Mouse (Mus musculus) MEL (cell line): Measurements from ENCODE around the gene Nckap5l. TPM values are rescaled to one million over a fixed set of nuclear protein-coding genes. Genes with fewer than 3 reads are reported as not detected.

Experiments
- DNase-seq: peaks from one replicate; pipeline ENCODE4 v3.0.0; 2011; ENCODE audit warnings: low read depth, low spot score
- H3K27ac ChIP-seq: 2 replicates; pipeline ENCODE4 v1.5.1; 2012; ENCODE audit warnings: low read depth, mild to moderate bottlenecking, control low read depth, low read length, moderate library complexity; ENCODE audit not compliant: control insufficient read depth
- H3K27me3 ChIP-seq, 2 experiments: fragments of 150-350 bp in 1 of 2; sonication (generic) in 1 of 2; 2 replicates each; pipeline ENCODE4 v1.6.1; 2012; ENCODE audit warnings: low read length in 2 of 2, mild to moderate bottlenecking in 2 of 2, improper control_type of control experiment in 1 of 2, moderate library complexity in 1 of 2; ENCODE audit not compliant: insufficient read depth in 2 of 2, control insufficient read depth in 1 of 2
- H3K36me3 ChIP-seq, 2 experiments: 2 replicates each; pipeline ENCODE4 v1.6.1; 2012 to 2014; ENCODE audit warnings: low read length in 2 of 2, improper control_type of control experiment in 1 of 2, inconsistent platforms in 1 of 2, mild to moderate bottlenecking in 1 of 2; ENCODE audit not compliant: insufficient read depth in 2 of 2, control insufficient read depth in 1 of 2
- H3K4me1 ChIP-seq, 2 experiments: fragments of 150-350 bp in 1 of 2; sonication (generic) in 1 of 2; 2 replicates each; pipeline ENCODE4 v1.6.1; 2012; ENCODE audit warnings: low read length in 2 of 2, improper control_type of control experiment in 1 of 2, mild to moderate bottlenecking in 1 of 2; ENCODE audit not compliant: insufficient read depth in 2 of 2, control insufficient read depth in 1 of 2
- H3K4me3 ChIP-seq, 2 experiments: fragments of 150-350 bp in 1 of 2; sonication (generic) in 1 of 2; 2 replicates each; pipeline ENCODE4 v1.5.1; 2012; ENCODE audit warnings: low read depth in 2 of 2, low read length in 2 of 2, mild to moderate bottlenecking in 2 of 2, moderate library complexity in 2 of 2, control low read depth in 1 of 2, improper control_type of control experiment in 1 of 2; ENCODE audit not compliant: control insufficient read depth in 1 of 2, insufficient read depth in 1 of 2
- H3K79me2 ChIP-seq: 2 replicates; pipeline ENCODE4 v1.6.1; 2012; ENCODE audit warnings: mild to moderate bottlenecking, low read length, moderate library complexity; ENCODE audit not compliant: control insufficient read depth, poor library complexity, insufficient read depth
- H3K9ac ChIP-seq: 2 replicates; pipeline ENCODE4 v1.6.1; 2012; ENCODE audit warnings: low read depth, mild to moderate bottlenecking, control low read depth, low read length, moderate library complexity; ENCODE audit not compliant: control insufficient read depth, poor library complexity, severe bottlenecking
- H3K9me3 ChIP-seq: fragments of 150-350 bp; sonication (generic); replicated peaks from 2 replicates; pipeline ENCODE4 v1.6.1; 2012; ENCODE audit warnings: mild to moderate bottlenecking, low read length, improper control_type of control experiment, moderate library complexity; ENCODE audit not compliant: insufficient read depth
- BHLHE40 ChIP-seq: IDR thresholded peaks from 2 replicates; pipeline ENCODE4 v1.6.1; 2012; ENCODE audit warnings: low read depth, mild to moderate bottlenecking, inconsistent platforms, low read length, improper control_type of control experiment, borderline replicate concordance
- CHD2 ChIP-seq: IDR thresholded peaks from 2 replicates; pipeline ENCODE4 v1.6.1; 2011; ENCODE audit warnings: low read length, improper control_type of control experiment
- EP300 ChIP-seq, 2 experiments: IDR thresholded peaks; 2 replicates each; pipeline ENCODE4 v1.6.1; 2011; ENCODE audit warnings: improper control_type of control experiment in 2 of 2, low read length in 2 of 2, low read depth in 1 of 2, mild to moderate bottlenecking in 1 of 2
- GABPA ChIP-seq: IDR thresholded peaks from 2 replicates; pipeline ENCODE4 v1.6.1; 2012; ENCODE audit warnings: low read depth, mild to moderate bottlenecking, inconsistent platforms, low read length, improper control_type of control experiment, moderate library complexity
- HCFC1 ChIP-seq: IDR thresholded peaks from 2 replicates; pipeline ENCODE4 v1.6.1; 2012; ENCODE audit warnings: low read depth, mild to moderate bottlenecking, inconsistent platforms, low read length, improper control_type of control experiment, moderate library complexity
- KAT2A ChIP-seq: conservative IDR thresholded peaks from 2 replicates; pipeline ENCODE4 v1.6.1; 2012; ENCODE audit warnings: low read depth, low read length, improper control_type of control experiment, inconsistent platforms
- MAFK ChIP-seq: IDR thresholded peaks from 2 replicates; pipeline ENCODE4 v1.6.1; 2011; ENCODE audit warnings: low read depth, mild to moderate bottlenecking, low read length, improper control_type of control experiment, borderline replicate concordance
- MAZ ChIP-seq: IDR thresholded peaks from 2 replicates; pipeline ENCODE4 v1.6.1; 2012; ENCODE audit warnings: low read depth, mild to moderate bottlenecking, inconsistent platforms, low read length, improper control_type of control experiment
- MYC ChIP-seq: IDR thresholded peaks from 2 replicates; pipeline ENCODE4 v1.6.1; 2011; ENCODE audit warnings: low read depth, mild to moderate bottlenecking, low read length, improper control_type of control experiment, moderate library complexity
- POLR2A ChIP-seq, 2 experiments: IDR thresholded peaks; 2 replicates each; pipeline ENCODE4 v1.6.1; 2011 to 2012; ENCODE audit warnings: low read length in 2 of 2, mild to moderate bottlenecking in 2 of 2, control low read depth in 1 of 2, improper control_type of control experiment in 1 of 2, low read depth in 1 of 2, moderate library complexity in 1 of 2; ENCODE audit not compliant: control insufficient read depth in 1 of 2, insufficient read depth in 1 of 2, poor library complexity in 1 of 2
- POLR2AphosphoS2 ChIP-seq: IDR thresholded peaks from 2 replicates; pipeline ENCODE4 v1.6.1; 2011; ENCODE audit warnings: low read length, improper control_type of control experiment
- RCOR1 ChIP-seq: IDR thresholded peaks from 2 replicates; pipeline ENCODE4 v1.6.1; 2012; ENCODE audit warnings: low read depth, mild to moderate bottlenecking, inconsistent platforms, low read length, improper control_type of control experiment
- SIN3A ChIP-seq: IDR thresholded peaks from 2 replicates; pipeline ENCODE4 v1.6.1; 2012; ENCODE audit warnings: low read length, improper control_type of control experiment, inconsistent platforms
- SMC3 ChIP-seq: IDR thresholded peaks from 2 replicates; pipeline ENCODE4 v1.6.1; 2011; ENCODE audit warnings: low read depth, low read length, improper control_type of control experiment
- TBP ChIP-seq: IDR thresholded peaks from 2 replicates; pipeline ENCODE4 v1.8.0; 2011; ENCODE audit warnings: low read depth, low read length, improper control_type of control experiment
- USF1 ChIP-seq: IDR thresholded peaks from 2 replicates; pipeline ENCODE4 v1.6.1; 2014; ENCODE audit warnings: low read depth, mild to moderate bottlenecking, inconsistent platforms, low read length, improper control_type of control experiment, moderate library complexity
- USF2 ChIP-seq, 2 experiments: IDR thresholded peaks; 2 replicates each; pipeline ENCODE4 v1.6.1; 2011 to 2012; ENCODE audit warnings: improper control_type of control experiment in 2 of 2, low read length in 2 of 2, borderline replicate concordance in 1 of 2, inconsistent platforms in 1 of 2, low read depth in 1 of 2, mild to moderate bottlenecking in 1 of 2; ENCODE audit not compliant: insufficient read depth in 1 of 2
- ZC3H11A ChIP-seq: IDR thresholded peaks from 2 replicates; pipeline ENCODE4 v1.6.1; 2012; ENCODE audit warnings: low read depth, mild to moderate bottlenecking, inconsistent platforms, low read length, improper control_type of control experiment
- ZNF384 ChIP-seq: IDR thresholded peaks from 2 replicates; pipeline ENCODE4 v1.6.1; 2012; ENCODE audit warnings: low read depth, mild to moderate bottlenecking, inconsistent platforms, low read length, improper control_type of control experiment
- polyA plus RNA-seq, 2 experiments: library from polyadenylated mRNA; stranded (reverse) in 1 of 2; unstranded in 1 of 2; fragments of >175 nt in 1 of 2; fragments of >200 nt in 1 of 2; gene quantifications; 2 replicates each; pipeline versions ENCODE4 v1.2.1 to v1.2.4; 2012; ENCODE audit warnings: low replicate concordance in 2 of 2, low read depth in 1 of 2; ENCODE audit not compliant: insufficient read length in 2 of 2, insufficient read depth in 1 of 2, missing spikeins in 1 of 2
- total RNA-seq: library from RNA; depleted of rRNA; stranded (reverse); fragments of 300-350 nt; gene quantifications from 2 replicates; pipeline ENCODE4 v1.2.3, GENCODE M21; 2012

Gene Nckap5l
- total and polyA plus RNA-seq, 3 experiments: 2.5 to 14.1 TPM; not detected in 1

- no peak overlapping the region for H3K27ac ChIP-seq
- H3K36me3 ChIP-seq: peaks cover 0 to 14% of the 10 kb centered on the region in 2 experiments; a peak in 2 of 4 replicates
- no peak overlapping the region for H3K4me3 ChIP-seq
- H3K9me3 ChIP-seq: no peaks in the 10 kb centered on the region
- peak; percentile 26; the same call in 1 of the 2 replicates for TF ChIP-seq USF1
- no peak for TF ChIP-seq MAFK
- no peak for TF ChIP-seq POLR2AphosphoS2
- TF ChIP-seq MAZ: no peak
- no peak for TF ChIP-seq BHLHE40
- no peak for TF ChIP-seq RCOR1
- no peak overlapping the region for H3K9ac ChIP-seq
- peaks cover 3 to 17% of the 10 kb centered on the region in 2 experiments; a peak in 2 of 4 replicates for H3K4me1 ChIP-seq
- no peaks in the 10 kb centered on the region for H3K27me3 ChIP-seq
- DNase-seq: no peak
- H3K79me2 ChIP-seq: no peaks in the 10 kb centered on the region
These were observed 12.0 kb downstream of the Nckap5l start for GRCm38 (mm10) chr15:99445567-99445966.

- Histone ChIP-seq H3K9ac (no peak overlapping the region), H3K9me3 (no peaks in the 10 kb centered on the region), H3K27me3 (no peaks in the 10 kb centered on the region), H3K4me3 (no peak overlapping the region), H3K4me1 (no peaks in the 10 kb centered on the region)
- DNase-seq: no peak
- TF ChIP-seq GABPA: no peak
- TF ChIP-seq POLR2A (IDR thresholded peaks at IDR 0.05; ENCODE audit: control insufficient read depth in 1 of 2, insufficient read depth in 1 of 2, low read depth in 1 of 2, low read length in 2 of 2, poor library complexity in 1 of 2): no peak
- TF ChIP-seq MAZ: no peak
- TF ChIP-seq HCFC1: no peak
- no peak for TF ChIP-seq EP300 (IDR thresholded peaks at IDR 0.05; ENCODE audit: low read depth in 1 of 2, low read length in 2 of 2)
- no peak for TF ChIP-seq SMC3
- no peak for TF ChIP-seq TBP
- no peak for TF ChIP-seq ZC3H11A
- no peak for TF ChIP-seq CHD2
- no peak for TF ChIP-seq SIN3A
- no peak for TF ChIP-seq MYC
- no peak for TF ChIP-seq ZNF384
- no peak for TF ChIP-seq USF2 (IDR thresholded peaks at IDR 0.05; ENCODE audit: borderline replicate concordance in 1 of 2, insufficient read depth in 1 of 2, low read depth in 1 of 2, low read length in 2 of 2)
- no peak for TF ChIP-seq BHLHE40
- TF ChIP-seq KAT2A: no peak
- TF ChIP-seq, all 39 proteins: peak for 0
- Histone ChIP-seq H3K36me3 (no peaks in the 10 kb centered on the region), H3K27ac (no peak overlapping the region), H3K79me2 (no peaks in the 10 kb centered on the region)
These were observed 15.2 kb downstream of the Nckap5l start for GRCm38 (mm10) chr15:99442358-99442757.
